Mouse (Mus musculus): ENCODE results near the gene Art3. TPM values are rescaled to one million over a fixed set of nuclear protein-coding genes. Genes with fewer than 3 reads are reported as not detected.

The Art3 gene
- polyA plus RNA-seq, 1 experiment from 2014 or later = not detected

- WGBS (ENCODE audit: missing documents) = 95% methylated on average over 6 of the region's 8 CpGs
- Histone ChIP-seq H3K79me2 (ENCODE audit: inconsistent target) (peaks cover 10% of the 10 kb centered on the region), H3K27ac (no peak overlapping the region), H3K36me3 (ENCODE audit: inconsistent target) (no peaks in the 10 kb centered on the region), H3K4me3 (ENCODE audit: inconsistent target) (no peak overlapping the region)
Observed at GRCm38 (mm10) chr5:92438540-92438939, 106.9 kb downstream of the Art3 start.

GRCm38 (mm10) chr5:92441494-92441893 is 109.9 kb downstream of the Art3 start:
- Histone ChIP-seq H3K27ac (peak overlapping the region; percentile 21; the same call in 1 of the 2 replicates), H3K4me3 (ENCODE audit: inconsistent target) (no peak overlapping the region)
- WGBS (ENCODE audit: missing documents) = 17% methylated on average over 5 of the region's 5 CpGs

GRCm38 (mm10) chr5:92442914-92443313 is 111.3 kb downstream of the Art3 start:
- H3K4me3 ChIP-seq (ENCODE audit: inconsistent target) = no peak overlapping the region
- peaks cover 43% of the 10 kb centered on the region for H3K36me3 ChIP-seq (ENCODE audit: inconsistent target)
- H3K79me2 ChIP-seq (ENCODE audit: inconsistent target) = no peaks in the 10 kb centered on the region
- no peak overlapping the region for H3K27ac ChIP-seq
- WGBS (ENCODE audit: missing documents) = 91% methylated on average over 7 of the region's 7 CpGs

More at GRCm38 (mm10) chr5:92441494-92441893, 109.9 kb downstream of the Art3 start:
- H3K79me2 ChIP-seq (ENCODE audit: inconsistent target) = no peaks in the 10 kb centered on the region
- H3K36me3 ChIP-seq (ENCODE audit: inconsistent target) = peaks cover 29% of the 10 kb centered on the region

GRCm38 (mm10) chr5:92445016-92445415 is 113.4 kb downstream of the Art3 start:
- Histone ChIP-seq H3K79me2 (ENCODE audit: inconsistent target) (no peaks in the 10 kb centered on the region), H3K36me3 (ENCODE audit: inconsistent target) (peaks cover 64% of the 10 kb centered on the region), H3K27ac (no peak overlapping the region), H3K4me3 (ENCODE audit: inconsistent target) (no peak overlapping the region)
- WGBS (ENCODE audit: missing documents) = 95% methylated on average over 2 of the region's 2 CpGs

GRCm38 (mm10) chr5:92446736-92447135 is 115.1 kb downstream of the Art3 start:
- H3K79me2 ChIP-seq (ENCODE audit: inconsistent target) = no peaks in the 10 kb centered on the region
- 100% methylated on average over 5 of the region's 5 CpGs for WGBS (ENCODE audit: missing documents)
- no peak overlapping the region for H3K27ac ChIP-seq
- H3K4me3 ChIP-seq (ENCODE audit: inconsistent target) = no peak overlapping the region
- peaks cover 81% of the 10 kb centered on the region for H3K36me3 ChIP-seq (ENCODE audit: inconsistent target)

- WGBS (ENCODE audit: missing documents) = 70% methylated on average over 4 of the region's 5 CpGs
- H3K36me3 ChIP-seq (ENCODE audit: inconsistent target) = peaks cover 95% of the 10 kb centered on the region
Observed at GRCm38 (mm10) chr5:92452876-92453275, 121.2 kb downstream of the Art3 start.

GRCm38 (mm10) chr5:92457410-92457809 is 125.8 kb downstream of the Art3 start:
- no peak overlapping the region for H3K27ac ChIP-seq
- no peak overlapping the region for H3K4me3 ChIP-seq (ENCODE audit: inconsistent target)
- WGBS (ENCODE audit: missing documents) = 100% methylated on average over 2 of the region's 2 CpGs
- H3K79me2 ChIP-seq (ENCODE audit: inconsistent target) = peaks cover 1% of the 10 kb centered on the region; the same call in 1 of the 2 replicates
- peaks cover 79% of the 10 kb centered on the region for H3K36me3 ChIP-seq (ENCODE audit: inconsistent target)

More at GRCm38 (mm10) chr5:92452876-92453275, 121.2 kb downstream of the Art3 start:
- H3K4me3 ChIP-seq (ENCODE audit: inconsistent target) = no peak overlapping the region
- H3K27ac ChIP-seq = no peak overlapping the region
- no peaks in the 10 kb centered on the region for H3K79me2 ChIP-seq (ENCODE audit: inconsistent target)

- Histone ChIP-seq H3K36me3 (ENCODE audit: inconsistent target) (peaks cover 66% of the 10 kb centered on the region), H3K27ac (no peak overlapping the region), H3K4me3 (ENCODE audit: inconsistent target) (no peak overlapping the region), H3K79me2 (ENCODE audit: inconsistent target) (peaks cover 14% of the 10 kb centered on the region; the same call in 1 of the 2 replicates)
- WGBS (ENCODE audit: missing documents) = 92% methylated on average over 5 of the region's 5 CpGs
Observed at GRCm38 (mm10) chr5:92458726-92459125, 127.1 kb downstream of the Art3 start.

GRCm38 (mm10) chr5:92461321-92461720 is 129.7 kb downstream of the Art3 start:
- Histone ChIP-seq H3K4me3 (ENCODE audit: inconsistent target) (no peak overlapping the region), H3K36me3 (ENCODE audit: inconsistent target) (peaks cover 45% of the 10 kb centered on the region), H3K27ac (no peak overlapping the region), H3K79me2 (ENCODE audit: inconsistent target) (peaks cover 40% of the 10 kb centered on the region)
- 58% methylated on average over 5 of the region's 5 CpGs for WGBS (ENCODE audit: missing documents)

Other genes starting within 250 kb of the Art3 start
- 76.9 to 105 TPM (median 87.9 TPM) in 3 replicates for gene G3bp2, start 248.1 kb upstream of the Art3 start, polyA plus RNA-seq (2018)
- gene Uso1, start 193.9 kb upstream of the Art3 start, polyA plus RNA-seq (2018) = 47.9 to 67.1 TPM (median 62.5 TPM) in 3 replicates
- not detected in 3 replicates for gene U90926, start 116.4 kb upstream of the Art3 start, polyA plus RNA-seq (2018)
- gene Ppef2, start 75.5 kb upstream of the Art3 start, polyA plus RNA-seq (2018) = 0.19 TPM in 1 of 3 replicates, not detected in the others
- gene Naaa, start 53.7 kb upstream of the Art3 start, polyA plus RNA-seq (2018) = 7.7 to 41.0 TPM (median 19.5 TPM) in 3 replicates
- 7.9 to 11.2 TPM (median 8.9 TPM) in 3 replicates for gene Sdad1, start 21.3 kb upstream of the Art3 start, polyA plus RNA-seq (2018)
- 0.69 to 2.3 TPM (median 1.8 TPM) in 3 replicates for gene Cxcl9, start 3.7 kb upstream of the Art3 start, polyA plus RNA-seq (2018)
- gene Cxcl10, start 17.1 kb downstream of the Art3 start, polyA plus RNA-seq (2018) = 29.8 to 324 TPM (median 31.4 TPM) in 3 replicates
- gene Nup54, start 103.4 kb downstream of the Art3 start, polyA plus RNA-seq (2018) = 13.2 to 22.7 TPM (median 15.8 TPM) in 3 replicates
- 93.3 to 161 TPM (median 147 TPM) in 3 replicates for gene Scarb2, start 175.0 kb downstream of the Art3 start, polyA plus RNA-seq (2018)
- not detected in 3 replicates for gene Fam47e, start 223.2 kb downstream of the Art3 start, polyA plus RNA-seq (2018)

All from macrophage (primary cell).